Mouse (Mus musculus) lung, adult 2 months (tissue): ENCODE measurements around the gene Zfp184.

ENCODE experiments used
- CTCF ChIP-seq: fragments of 200-500 bp; IDR thresholded peaks from 2 replicates; pipeline ENCODE4 v1.5.1; 2011; ENCODE audit warnings: mild to moderate bottlenecking, low read length, control low read depth; ENCODE audit not compliant: insufficient read depth
- POLR2A ChIP-seq: fragments of 200-500 bp; IDR thresholded peaks from 2 replicates; pipeline ENCODE4 v1.6.1; 2011; ENCODE audit warnings: low read depth, mild to moderate bottlenecking, control low read depth, low read length, borderline replicate concordance; ENCODE audit errors: extremely low read depth

DNA sequence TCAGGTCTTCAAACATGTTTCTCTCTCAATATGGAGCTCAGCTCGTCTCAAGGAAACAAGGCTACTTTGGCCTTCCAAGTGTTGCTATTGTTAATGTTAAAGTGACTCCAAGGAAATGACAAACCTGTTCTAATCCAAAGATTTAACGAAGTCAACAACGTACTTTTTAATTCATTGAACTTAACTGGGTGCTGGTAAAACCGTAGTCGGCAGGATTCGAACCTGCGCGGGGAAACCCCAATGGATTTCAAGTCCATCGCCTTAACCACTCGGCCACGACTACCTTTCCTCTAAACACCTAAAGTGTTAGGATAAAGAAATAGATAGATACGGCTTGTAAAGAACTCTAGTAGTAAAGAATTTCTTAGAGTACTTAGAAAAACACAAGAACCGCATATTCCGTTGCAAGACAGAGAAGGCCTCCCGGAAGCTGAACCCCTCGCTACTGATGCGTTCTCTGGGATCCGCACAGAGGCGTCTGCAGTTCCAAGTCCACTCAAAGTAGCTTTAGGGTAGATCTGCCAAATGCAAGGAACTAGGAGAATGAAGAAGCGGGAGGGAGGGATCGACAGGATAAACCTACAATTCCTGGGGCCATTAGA, 20.1 kb upstream of the Zfp184 start:
- no peak for TF ChIP-seq POLR2A
- TF ChIP-seq CTCF: no peak
